Mouse (Mus musculus): ENCODE data around the gene Asb13. TPM values are rescaled to one million over a fixed set of nuclear protein-coding genes. Genes with fewer than 3 reads are reported as not detected.

Gene Asb13
- polyA plus RNA-seq (2015; fragmentation: Nextera tagmentation; extraction: Ambion mirVana): 4.1 and 5.9 TPM in 2 replicates

- 1% methylated on average over 47 of the region's 47 CpGs for WGBS
- Histone ChIP-seq H3K4me1 (peaks cover 9% of the 10 kb centered on the region), H3K27me3 (replicated peaks) (no peaks in the 10 kb centered on the region), H3K9ac (peak within 1 kb of the TSS; percentile 86), H3K4me2 (peak within 1 kb of the TSS; percentile 86), H3K4me3 (peak within 1 kb of the TSS; percentile 84), H3K27ac (replicated peaks) (no peak within 1 kb of the TSS), H3K9me3 (no peaks in the 10 kb centered on the region), H3K36me3 (no peaks in the 10 kb centered on the region)
- peak; percentile 81 for ATAC-seq (ENCODE audit: extremely low read depth, insufficient number of reproducible peaks, low FRiP score, low TSS enrichment)
These were observed at the start of gene Asb13 for GRCm38 (mm10) chr13:3633895-3634811. Gene Asb13, plus strand, starts transcription at chr13:3634032.

GRCm38 (mm10) chr13:3590789-3591188 lies 43.0 kb upstream of the Asb13 start:
- WGBS: 92% methylated on average over 3 of the region's 3 CpGs
- no peak overlapping the region for H3K4me2 ChIP-seq
- no peaks in the 10 kb centered on the region for H3K27me3 ChIP-seq (replicated peaks)
- ATAC-seq (ENCODE audit: extremely low read depth, insufficient number of reproducible peaks, low FRiP score, low TSS enrichment): no peak
- H3K4me1 ChIP-seq: no peaks in the 10 kb centered on the region
- no peak overlapping the region for H3K27ac ChIP-seq (replicated peaks)
- peaks cover 63% of the 10 kb centered on the region for H3K36me3 ChIP-seq
- no peak overlapping the region for H3K4me3 ChIP-seq
- H3K9me3 ChIP-seq: no peaks in the 10 kb centered on the region
- no peak overlapping the region for H3K9ac ChIP-seq

- Histone ChIP-seq H3K36me3 (peaks cover 67% of the 10 kb centered on the region), H3K4me3 (no peak overlapping the region), H3K4me1 (no peaks in the 10 kb centered on the region), H3K9ac (no peak overlapping the region), H3K27ac (replicated peaks) (no peak overlapping the region), H3K4me2 (no peak overlapping the region), H3K27me3 (replicated peaks) (no peaks in the 10 kb centered on the region), H3K9me3 (no peaks in the 10 kb centered on the region)
- WGBS: 100% methylated on average over 1 of the region's 1 CpGs
- no peak for ATAC-seq (ENCODE audit: extremely low read depth, insufficient number of reproducible peaks, low FRiP score, low TSS enrichment)
These were observed 39.5 kb upstream of the Asb13 start for GRCm38 (mm10) chr13:3594311-3594710.

- Histone ChIP-seq H3K9me3 (no peaks in the 10 kb centered on the region), H3K4me1 (no peaks in the 10 kb centered on the region), H3K27me3 (replicated peaks) (no peaks in the 10 kb centered on the region), H3K9ac (no peak overlapping the region), H3K36me3 (peaks cover 59% of the 10 kb centered on the region), H3K4me2 (no peak overlapping the region), H3K4me3 (no peak overlapping the region), H3K27ac (replicated peaks) (no peak overlapping the region)
- no peak for ATAC-seq (ENCODE audit: extremely low read depth, insufficient number of reproducible peaks, low FRiP score, low TSS enrichment)
- 89% methylated on average over 6 of the region's 6 CpGs for WGBS
These were observed 37.6 kb upstream of the Asb13 start for GRCm38 (mm10) chr13:3596232-3596631.

- H3K27me3 ChIP-seq (replicated peaks): peaks cover 11% of the 10 kb centered on the region; the same call in 1 of the 2 replicates
- ATAC-seq (ENCODE audit: extremely low read depth, insufficient number of reproducible peaks, low FRiP score, low TSS enrichment): no peak
- no peaks in the 10 kb centered on the region for H3K36me3 ChIP-seq
- H3K4me1 ChIP-seq: no peaks in the 10 kb centered on the region
- H3K9me3 ChIP-seq: no peaks in the 10 kb centered on the region
- H3K27ac ChIP-seq (replicated peaks): peak overlapping the region; percentile 96
- WGBS: 13% methylated on average over 8 of the region's 8 CpGs
- peak overlapping the region; percentile 98 for H3K4me3 ChIP-seq
- peak overlapping the region; percentile 84 for H3K4me2 ChIP-seq
- peak overlapping the region; percentile 91 for H3K9ac ChIP-seq
These were observed 24.1 kb upstream of the Asb13 start for GRCm38 (mm10) chr13:3609780-3610117.

- ATAC-seq (ENCODE audit: extremely low read depth, insufficient number of reproducible peaks, low FRiP score, low TSS enrichment): no peak
- H3K4me3 ChIP-seq: peak overlapping the region; percentile 98
- WGBS: under 1% methylated on average over 47 of the region's 50 CpGs
- H3K36me3 ChIP-seq: no peaks in the 10 kb centered on the region
- H3K4me2 ChIP-seq: peak overlapping the region; percentile 84
- no peaks in the 10 kb centered on the region for H3K9me3 ChIP-seq
- no peaks in the 10 kb centered on the region for H3K4me1 ChIP-seq
- H3K27ac ChIP-seq (replicated peaks): peak overlapping the region; percentile 96
- peaks cover 11% of the 10 kb centered on the region; the same call in 1 of the 2 replicates for H3K27me3 ChIP-seq (replicated peaks)
- peak overlapping the region; percentile 91 for H3K9ac ChIP-seq
These were observed 23.6 kb upstream of the Asb13 start for GRCm38 (mm10) chr13:3610118-3610794.

GRCm38 (mm10) chr13:3610795-3611438 lies 22.9 kb upstream of the Asb13 start, which contains the start of gene Fam208b:
Gene Fam208b, minus strand, starts transcription at chr13:3611108.
- Histone ChIP-seq H3K36me3 (no peaks in the 10 kb centered on the region), H3K27me3 (replicated peaks) (peaks cover 11% of the 10 kb centered on the region; the same call in 1 of the 2 replicates), H3K9ac (peak within 1 kb of the TSS; percentile 91), H3K4me1 (no peaks in the 10 kb centered on the region), H3K9me3 (no peaks in the 10 kb centered on the region), H3K4me3 (peak within 1 kb of the TSS; percentile 98), H3K27ac (replicated peaks) (peak within 1 kb of the TSS; percentile 96), H3K4me2 (peak within 1 kb of the TSS; percentile 84)
- ATAC-seq (ENCODE audit: extremely low read depth, insufficient number of reproducible peaks, low FRiP score, low TSS enrichment): peak; percentile 99
- 1% methylated on average over 58 of the region's 58 CpGs for WGBS

- Histone ChIP-seq H3K9ac (no peak overlapping the region), H3K9me3 (no peaks in the 10 kb centered on the region), H3K36me3 (no peaks in the 10 kb centered on the region), H3K4me3 (no peak overlapping the region), H3K27ac (replicated peaks) (no peak overlapping the region), H3K27me3 (replicated peaks) (no peaks in the 10 kb centered on the region), H3K4me1 (no peaks in the 10 kb centered on the region), H3K4me2 (no peak overlapping the region)
- 59% methylated on average over 3 of the region's 3 CpGs for WGBS
- ATAC-seq (ENCODE audit: extremely low read depth, insufficient number of reproducible peaks, low FRiP score, low TSS enrichment): no peak
These were observed 6.7 kb upstream of the Asb13 start for GRCm38 (mm10) chr13:3627139-3627538.

GRCm38 (mm10) chr13:3628102-3628501 lies 5.7 kb upstream of the Asb13 start:
- Histone ChIP-seq H3K27ac (replicated peaks) (no peak overlapping the region), H3K36me3 (no peaks in the 10 kb centered on the region), H3K9me3 (no peaks in the 10 kb centered on the region), H3K4me2 (no peak overlapping the region), H3K9ac (no peak overlapping the region), H3K27me3 (replicated peaks) (no peaks in the 10 kb centered on the region), H3K4me3 (no peak overlapping the region), H3K4me1 (no peaks in the 10 kb centered on the region)
- 9% methylated on average over 3 of the region's 3 CpGs for WGBS
- ATAC-seq (ENCODE audit: extremely low read depth, insufficient number of reproducible peaks, low FRiP score, low TSS enrichment): no peak

GRCm38 (mm10) chr13:3632551-3632950 lies 1.3 kb upstream of the Asb13 start:
- Histone ChIP-seq H3K9me3 (no peaks in the 10 kb centered on the region), H3K27me3 (replicated peaks) (no peaks in the 10 kb centered on the region), H3K4me2 (no peak overlapping the region), H3K4me3 (no peak overlapping the region), H3K9ac (no peak overlapping the region), H3K4me1 (peaks cover 9% of the 10 kb centered on the region), H3K27ac (replicated peaks) (no peak overlapping the region), H3K36me3 (no peaks in the 10 kb centered on the region)
- 76% methylated on average over 9 of the region's 9 CpGs for WGBS
- ATAC-seq (ENCODE audit: extremely low read depth, insufficient number of reproducible peaks, low FRiP score, low TSS enrichment): no peak

GRCm38 (mm10) chr13:3633131-3633530 lies 701 bp upstream of the Asb13 start:
- H3K27ac ChIP-seq (replicated peaks): no peak overlapping the region
- peaks cover 9% of the 10 kb centered on the region for H3K4me1 ChIP-seq
- WGBS: 27% methylated on average over 6 of the region's 6 CpGs
- H3K9ac ChIP-seq: no peak overlapping the region
- H3K36me3 ChIP-seq: no peaks in the 10 kb centered on the region
- H3K4me3 ChIP-seq: no peak overlapping the region; the same call in 1 of the 2 replicates
- no peak for ATAC-seq (ENCODE audit: extremely low read depth, insufficient number of reproducible peaks, low FRiP score, low TSS enrichment)
- H3K27me3 ChIP-seq (replicated peaks): no peaks in the 10 kb centered on the region
- H3K9me3 ChIP-seq: no peaks in the 10 kb centered on the region
- peak overlapping the region; percentile 86; the same call in 1 of the 2 replicates for H3K4me2 ChIP-seq

All from heart, embryonic 13.5 days (tissue).